Mouse (Mus musculus): ENCODE measurements at regions not wholly inside any gene's neighbourhood (a gene's known extent, or its start where the extent isn't known, plus 50 kb on each side); places are given as distances from the start of the nearest gene placed in this dataset.

DNA sequence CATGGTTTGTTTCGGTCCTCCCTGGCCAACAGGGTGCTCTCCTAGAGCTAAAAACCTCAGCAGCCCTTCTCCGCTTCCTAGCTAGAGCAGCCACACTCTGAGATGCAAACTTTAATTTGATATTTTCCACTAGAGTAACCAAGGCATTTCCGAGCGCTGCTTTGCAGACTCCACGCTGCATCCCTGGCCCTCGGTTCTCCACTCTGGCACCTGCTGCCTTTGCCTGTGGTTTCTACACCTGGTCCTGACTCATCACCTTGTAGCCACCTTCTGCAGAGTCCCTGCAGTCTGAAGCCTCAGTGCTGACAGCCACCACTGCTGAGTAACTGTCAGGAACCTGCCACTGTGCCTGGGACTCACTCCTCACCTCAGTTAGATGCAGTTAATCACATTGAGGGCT lies 124.5 kb downstream of the Suds3 start:
- TF ChIP-seq POLR2A (IDR thresholded peaks at IDR 0.05; ENCODE audit: borderline replicate concordance, extremely low read depth, insufficient read depth, insufficient read length, poor library complexity, severe bottlenecking) (no peak), CTCF (IDR thresholded peaks at IDR 0.05; ENCODE audit: borderline replicate concordance, extremely low read depth, insufficient read depth, insufficient read length) (no peak)

All from brain, embryonic 14.5 days (tissue).